Mouse (Mus musculus): ENCODE measurements around the gene Kctd19. TPM values are rescaled to one million over a fixed set of nuclear protein-coding genes. Genes with fewer than 3 reads are reported as not detected.

Gene Kctd19
- polyA plus RNA-seq, 1 experiment = 187 TPM

GRCm38 (mm10) chr8:105400016-105400415, 13.3 kb downstream of the Kctd19 start:
- Histone ChIP-seq H3K27ac (ENCODE audit: control insufficient read depth, insufficient read depth, low read depth, low read length) (no peak overlapping the region), H3K36me3 (ENCODE audit: control insufficient read depth, insufficient read depth, low read length) (peaks cover 3% of the 10 kb centered on the region), H3K4me3 (ENCODE audit: control insufficient read depth, low read depth, low read length) (no peak overlapping the region), H3K4me1 (ENCODE audit: control insufficient read depth, insufficient read depth, low read length) (no peaks in the 10 kb centered on the region), H3K27me3 (ENCODE audit: control insufficient read depth, insufficient read depth, low read length) (no peaks in the 10 kb centered on the region)
- no peak for TF ChIP-seq CTCF (IDR thresholded peaks at IDR 0.05; ENCODE audit: control insufficient read depth, insufficient read depth, insufficient replicate concordance, low read depth, low read length)
- TF ChIP-seq POLR2A (IDR thresholded peaks at IDR 0.05; ENCODE audit: control insufficient read depth, low read depth, low read length) = no peak

GRCm38 (mm10) chr8:105397747-105398146, 15.6 kb downstream of the Kctd19 start:
- Histone ChIP-seq H3K4me1 (ENCODE audit: control insufficient read depth, insufficient read depth, low read length) (no peaks in the 10 kb centered on the region; the same call in 1 of the 2 replicates), H3K27ac (ENCODE audit: control insufficient read depth, insufficient read depth, low read depth, low read length) (no peak overlapping the region), H3K27me3 (ENCODE audit: control insufficient read depth, insufficient read depth, low read length) (no peaks in the 10 kb centered on the region), H3K36me3 (ENCODE audit: control insufficient read depth, insufficient read depth, low read length) (peaks cover 6% of the 10 kb centered on the region), H3K4me3 (ENCODE audit: control insufficient read depth, low read depth, low read length) (no peak overlapping the region)
- no peak for TF ChIP-seq POLR2A (IDR thresholded peaks at IDR 0.05; ENCODE audit: control insufficient read depth, low read depth, low read length)
- no peak for TF ChIP-seq CTCF (IDR thresholded peaks at IDR 0.05; ENCODE audit: control insufficient read depth, insufficient read depth, insufficient replicate concordance, low read depth, low read length)

GRCm38 (mm10) chr8:105393915-105394314, 19.4 kb downstream of the Kctd19 start:
- no peaks in the 10 kb centered on the region; the same call in 1 of the 2 replicates for H3K4me1 ChIP-seq (ENCODE audit: control insufficient read depth, insufficient read depth, low read length)
- H3K36me3 ChIP-seq (ENCODE audit: control insufficient read depth, insufficient read depth, low read length) = peaks cover 6% of the 10 kb centered on the region
- peak overlapping the region; percentile 7; the same call in 1 of the 2 replicates for H3K27ac ChIP-seq (ENCODE audit: control insufficient read depth, insufficient read depth, low read depth, low read length)
- H3K27me3 ChIP-seq (ENCODE audit: control insufficient read depth, insufficient read depth, low read length) = no peaks in the 10 kb centered on the region
- H3K4me3 ChIP-seq (ENCODE audit: control insufficient read depth, low read depth, low read length) = peak overlapping the region; percentile 48; the same call in 1 of the 2 replicates
- TF ChIP-seq POLR2A (IDR thresholded peaks at IDR 0.05; ENCODE audit: control insufficient read depth, low read depth, low read length) (no peak), CTCF (IDR thresholded peaks at IDR 0.05; ENCODE audit: control insufficient read depth, insufficient read depth, insufficient replicate concordance, low read depth, low read length) (no peak)

- no peak overlapping the region for H3K4me3 ChIP-seq (ENCODE audit: control insufficient read depth, low read depth, low read length)
- no peak overlapping the region; the same call in 1 of the 2 replicates for H3K27ac ChIP-seq (ENCODE audit: control insufficient read depth, insufficient read depth, low read depth, low read length)
- no peaks in the 10 kb centered on the region for H3K27me3 ChIP-seq (ENCODE audit: control insufficient read depth, insufficient read depth, low read length)
- peaks cover 5% of the 10 kb centered on the region for H3K36me3 ChIP-seq (ENCODE audit: control insufficient read depth, insufficient read depth, low read length)
- no peaks in the 10 kb centered on the region; the same call in 1 of the 2 replicates for H3K4me1 ChIP-seq (ENCODE audit: control insufficient read depth, insufficient read depth, low read length)
- no peak for TF ChIP-seq POLR2A (IDR thresholded peaks at IDR 0.05; ENCODE audit: control insufficient read depth, low read depth, low read length)
- no peak for TF ChIP-seq CTCF (IDR thresholded peaks at IDR 0.05; ENCODE audit: control insufficient read depth, insufficient read depth, insufficient replicate concordance, low read depth, low read length)
Observed at GRCm38 (mm10) chr8:105393089-105393787, 20.1 kb downstream of the Kctd19 start.

- no peak for TF ChIP-seq POLR2A (IDR thresholded peaks at IDR 0.05; ENCODE audit: control insufficient read depth, low read depth, low read length)
- TF ChIP-seq CTCF (IDR thresholded peaks at IDR 0.05; ENCODE audit: control insufficient read depth, insufficient read depth, insufficient replicate concordance, low read depth, low read length) = no peak
Observed at GRCm38 (mm10) chr8:105389096-105389495, 24.2 kb downstream of the Kctd19 start.

GRCm38 (mm10) chr8:105387151-105387550, 26.2 kb downstream of the Kctd19 start:
- H3K4me1 ChIP-seq (ENCODE audit: control insufficient read depth, insufficient read depth, low read length) = no peaks in the 10 kb centered on the region
- no peak overlapping the region for H3K4me3 ChIP-seq (ENCODE audit: control insufficient read depth, low read depth, low read length)
- no peaks in the 10 kb centered on the region for H3K27me3 ChIP-seq (ENCODE audit: control insufficient read depth, insufficient read depth, low read length)
- no peak for TF ChIP-seq POLR2A (IDR thresholded peaks at IDR 0.05; ENCODE audit: control insufficient read depth, low read depth, low read length)
- no peak for TF ChIP-seq CTCF (IDR thresholded peaks at IDR 0.05; ENCODE audit: control insufficient read depth, insufficient read depth, insufficient replicate concordance, low read depth, low read length)
- no peaks in the 10 kb centered on the region; the same call in 1 of the 2 replicates for H3K36me3 ChIP-seq (ENCODE audit: control insufficient read depth, insufficient read depth, low read length)
- no peak overlapping the region for H3K27ac ChIP-seq (ENCODE audit: control insufficient read depth, insufficient read depth, low read depth, low read length)

More at GRCm38 (mm10) chr8:105389096-105389495, 24.2 kb downstream of the Kctd19 start:
- H3K4me3 ChIP-seq (ENCODE audit: control insufficient read depth, low read depth, low read length) = no peak overlapping the region
- H3K36me3 ChIP-seq (ENCODE audit: control insufficient read depth, insufficient read depth, low read length) = peaks cover 2% of the 10 kb centered on the region
- no peak overlapping the region for H3K27ac ChIP-seq (ENCODE audit: control insufficient read depth, insufficient read depth, low read depth, low read length)
- no peaks in the 10 kb centered on the region for H3K27me3 ChIP-seq (ENCODE audit: control insufficient read depth, insufficient read depth, low read length)
- no peaks in the 10 kb centered on the region; the same call in 1 of the 2 replicates for H3K4me1 ChIP-seq (ENCODE audit: control insufficient read depth, insufficient read depth, low read length)

- no peak overlapping the region for H3K27ac ChIP-seq (ENCODE audit: control insufficient read depth, insufficient read depth, low read depth, low read length)
- H3K4me3 ChIP-seq (ENCODE audit: control insufficient read depth, low read depth, low read length) = no peak overlapping the region
- H3K4me1 ChIP-seq (ENCODE audit: control insufficient read depth, insufficient read depth, low read length) = no peaks in the 10 kb centered on the region
- no peaks in the 10 kb centered on the region for H3K27me3 ChIP-seq (ENCODE audit: control insufficient read depth, insufficient read depth, low read length)
- TF ChIP-seq CTCF (IDR thresholded peaks at IDR 0.05; ENCODE audit: control insufficient read depth, insufficient read depth, insufficient replicate concordance, low read depth, low read length) (no peak), POLR2A (IDR thresholded peaks at IDR 0.05; ENCODE audit: control insufficient read depth, low read depth, low read length) (no peak)
- no peaks in the 10 kb centered on the region for H3K36me3 ChIP-seq (ENCODE audit: control insufficient read depth, insufficient read depth, low read length)
Observed at GRCm38 (mm10) chr8:105384070-105384469, 29.2 kb downstream of the Kctd19 start.

Measured in testis, adult 2 months (tissue).